Mouse (Mus musculus): Measurements from ENCODE around the gene Tmc1. TPM values are rescaled to one million over a fixed set of nuclear protein-coding genes. Genes with fewer than 3 reads are reported as not detected.

Tmc1 gene
- not detected in 2 replicates for total RNA-seq (2012; rRNA removed)
- total RNA-seq (2014; rRNA removed), result 0.11 and 0.15 TPM in 2 replicates
- 0.05 and 0.27 TPM in 2 replicates for polyA plus RNA-seq (2012; ENCODE audit: insufficient read length, low read depth)

GRCm38 (mm10) chr19:20953874-20954273, at the start of gene Tmc1:
Gene Tmc1 (minus strand): TSS chr19:20954202.
- dilution Hi-C loops (cut with MboI; ENCODE audit: extremely low pct_ligation_motif_present, extremely low pct_unique_long_range_greater_than_20kb, low sequenced_read_pairs) (no loop called here), in situ Hi-C loops (cut with MboI; ENCODE audit: low pct_ligation_motif_present, low pct_unique_long_range_greater_than_20kb, low sequenced_read_pairs) (no loop called here)
- Histone ChIP-seq H3K79me2 (replicated peaks; ENCODE audit: control insufficient read depth, extremely low read depth, insufficient read depth, poor library complexity, severe bottlenecking) (no peaks in the 10 kb centered on the region), H3K9ac (ENCODE audit: insufficient read depth, low read depth) (no peak within 1 kb of the TSS), H3K9me3 (replicated peaks; ENCODE audit: low read length) (peaks cover 2% of the 10 kb centered on the region), H3K27ac (ENCODE audit: insufficient read depth, low read depth) (no peak within 1 kb of the TSS), H3K4me1 (ENCODE audit: control insufficient read depth in 1 of 2, insufficient read depth in 2 of 2) (no peaks in the 10 kb centered on the region), H3K4me2 (ENCODE audit: insufficient read depth, low read depth, poor library complexity, severe bottlenecking) (no peak within 1 kb of the TSS), H3K4me3 (replicated peaks in 1 of 3; ENCODE audit: low read depth in 2 of 3, low read length in 2 of 3, poor library complexity in 1 of 3) (no peak within 1 kb of the TSS), H3K36me3 (replicated peaks in 1 of 2; ENCODE audit: control insufficient read depth in 1 of 2, insufficient read depth in 1 of 2, low read length in 1 of 2) (no peaks in the 10 kb centered on the region), H3K27me3 (replicated peaks) (no peaks in the 10 kb centered on the region)
- 0 out of 2 replicates have a peak, but pooled peaks have one; percentile 59 for TF ChIP-seq MAFK (IDR thresholded peaks at IDR 0.05; ENCODE audit: insufficient replicate concordance, low read length)
- TF ChIP-seq NELFE (IDR thresholded peaks at IDR 0.05; ENCODE audit: low read depth, low read length), result no peak
- DNase-seq (ENCODE audit: extremely low read depth), result no peak

DNA sequence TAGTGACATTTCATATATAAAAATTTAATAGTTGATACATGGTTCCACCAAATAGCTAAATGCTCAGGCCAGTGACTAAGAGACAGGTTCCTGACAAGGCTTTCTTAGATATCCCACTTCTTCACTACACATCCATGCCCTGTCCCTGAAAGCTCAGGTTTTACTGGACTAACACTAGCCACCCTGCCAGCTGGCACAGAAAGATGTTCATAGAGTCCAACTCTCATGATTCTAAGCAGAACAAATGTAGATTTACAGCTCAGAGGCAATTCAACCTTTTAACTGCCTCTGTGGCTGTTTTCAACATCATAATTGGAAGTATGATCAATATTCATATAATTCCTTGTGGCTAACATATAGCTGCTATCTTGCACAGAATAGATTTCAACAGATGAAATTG, 47.5 kb upstream of the Tmc1 start:
- Histone ChIP-seq H3K27me3 (replicated peaks) (no peaks in the 10 kb centered on the region), H3K9me3 (replicated peaks; ENCODE audit: low read length) (no peaks in the 10 kb centered on the region), H3K4me2 (ENCODE audit: insufficient read depth, low read depth, poor library complexity, severe bottlenecking) (no peak overlapping the region), H3K9ac (ENCODE audit: insufficient read depth, low read depth) (no peak overlapping the region), H3K36me3 (replicated peaks in 1 of 2; ENCODE audit: control insufficient read depth in 1 of 2, insufficient read depth in 1 of 2, low read length in 1 of 2) (no peaks in the 10 kb centered on the region), H3K4me3 (replicated peaks in 1 of 3; ENCODE audit: low read depth in 2 of 3, low read length in 2 of 3, poor library complexity in 1 of 3) (no peak overlapping the region), H3K79me2 (replicated peaks; ENCODE audit: control insufficient read depth, extremely low read depth, insufficient read depth, poor library complexity, severe bottlenecking) (no peaks in the 10 kb centered on the region), H3K27ac (ENCODE audit: insufficient read depth, low read depth) (no peak overlapping the region), H3K4me1 (ENCODE audit: control insufficient read depth in 1 of 2, insufficient read depth in 2 of 2) (peaks cover 0 to 5% of the 10 kb centered on the region in 2 experiments; a peak in 2 of 4 replicates)
- dilution Hi-C loops (cut with MboI; ENCODE audit: extremely low pct_ligation_motif_present, extremely low pct_unique_long_range_greater_than_20kb, low sequenced_read_pairs), result no loop called here
- no peak for DNase-seq (ENCODE audit: extremely low read depth)
- no peak for TF ChIP-seq CTCF (conservative IDR thresholded peaks at IDR 0.05 in 1 of 2, IDR thresholded peaks at IDR 0.05 in 1 of 2; ENCODE audit: low read depth in 2 of 2, low read length in 2 of 2)
- TF ChIP-seq MEF2A (IDR thresholded peaks at IDR 0.05; ENCODE audit: borderline replicate concordance, low read depth, low read length), result no peak
- no peak for TF ChIP-seq JUND (conservative IDR thresholded peaks at IDR 0.05; ENCODE audit: low read depth, low read length)
- no peak for TF ChIP-seq RCOR1 (conservative IDR thresholded peaks at IDR 0.05; ENCODE audit: low read depth, low read length)
- TF ChIP-seq SMC3 (IDR thresholded peaks at IDR 0.05; ENCODE audit: low read depth, low read length), result no peak
- TF ChIP-seq RAD21 (IDR thresholded peaks at IDR 0.05; ENCODE audit: low read depth, low read length), result no peak
- no peak for TF ChIP-seq CHD2 (IDR thresholded peaks at IDR 0.05; ENCODE audit: low read length)
- TF ChIP-seq BHLHE40 (IDR thresholded peaks at IDR 0.05; ENCODE audit: low read depth, low read length), result no peak
- TF ChIP-seq SIN3A (IDR thresholded peaks at IDR 0.05; ENCODE audit: low read length), result no peak
- no peak for TF ChIP-seq POLR2AphosphoS2 (IDR thresholded peaks at IDR 0.05; ENCODE audit: low read depth, low read length)
- no peak for TF ChIP-seq CHD1 (IDR thresholded peaks at IDR 0.05; ENCODE audit: low read depth, low read length)
- TF ChIP-seq USF2 (conservative IDR thresholded peaks at IDR 0.05; ENCODE audit: low read depth, low read length), result no peak
- TF ChIP-seq NRF1 (IDR thresholded peaks at IDR 0.05; ENCODE audit: low read depth, low read length), result no peak
- no peak for TF ChIP-seq ETS1 (conservative IDR thresholded peaks at IDR 0.05; ENCODE audit: low read depth, low read length)
- TF ChIP-seq NELFE (IDR thresholded peaks at IDR 0.05; ENCODE audit: low read depth, low read length), result no peak
- TF ChIP-seq TCF12 (IDR thresholded peaks at IDR 0.05; ENCODE audit: low read depth, low read length), result no peak
- TF ChIP-seq ELF1 (IDR thresholded peaks at IDR 0.05; ENCODE audit: low read depth, low read length), result no peak
- no peak for TF ChIP-seq KAT2A (IDR thresholded peaks at IDR 0.05; ENCODE audit: insufficient replicate concordance, low read length)
- TF ChIP-seq MAX (IDR thresholded peaks at IDR 0.05; ENCODE audit: low read length), result no peak
- TF ChIP-seq JUN (IDR thresholded peaks at IDR 0.05; ENCODE audit: insufficient read depth, low read depth, low read length), result no peak
- in situ Hi-C loops (cut with MboI; ENCODE audit: low pct_ligation_motif_present, low pct_unique_long_range_greater_than_20kb, low sequenced_read_pairs), result no loop called here

Measured in CH12.LX (cell line).